Mouse (Mus musculus): ENCODE results near the gene Dyrk1a. TPM values are rescaled to one million over a fixed set of nuclear protein-coding genes. Genes with fewer than 3 reads are reported as not detected.

Dyrk1a gene
- polyA plus RNA-seq, 1 experiment from 2014 or later, result 10.0 TPM

DNA sequence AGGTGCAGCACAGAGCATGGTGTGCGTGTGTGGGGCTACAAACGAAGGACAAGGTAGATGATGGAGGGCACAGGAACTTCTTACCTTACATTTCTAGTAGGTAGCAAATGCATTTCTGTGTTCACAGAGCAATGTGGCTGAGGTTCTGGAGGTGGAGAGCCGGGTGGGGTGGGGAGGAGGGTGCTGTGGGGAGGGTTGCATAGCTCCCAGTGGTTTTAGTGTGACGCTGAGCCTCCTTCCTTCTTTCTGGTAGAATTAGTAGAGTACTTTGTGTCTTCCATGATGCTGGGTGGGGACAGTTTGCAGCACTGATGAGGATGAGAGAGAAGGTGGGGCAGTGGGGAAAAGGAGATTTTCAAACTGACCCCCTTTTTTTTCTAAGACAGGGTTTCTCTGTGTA is 9.5 kb downstream of the Dyrk1a start:
- no peak for ATAC-seq (ENCODE audit: low FRiP score, low read depth)
- Histone ChIP-seq H3K27ac (replicated peaks) (no peak overlapping the region), H3K4me1 (peaks cover 24% of the 10 kb centered on the region), H3K36me3 (no peaks in the 10 kb centered on the region), H3K4me3 (no peak overlapping the region), H3K4me2 (replicated peaks) (no peak overlapping the region), H3K9ac (replicated peaks) (no peak overlapping the region), H3K27me3 (no peaks in the 10 kb centered on the region), H3K9me3 (no peaks in the 10 kb centered on the region)
- 90% methylated on average over 4 of the region's 4 CpGs for WGBS

DNA sequence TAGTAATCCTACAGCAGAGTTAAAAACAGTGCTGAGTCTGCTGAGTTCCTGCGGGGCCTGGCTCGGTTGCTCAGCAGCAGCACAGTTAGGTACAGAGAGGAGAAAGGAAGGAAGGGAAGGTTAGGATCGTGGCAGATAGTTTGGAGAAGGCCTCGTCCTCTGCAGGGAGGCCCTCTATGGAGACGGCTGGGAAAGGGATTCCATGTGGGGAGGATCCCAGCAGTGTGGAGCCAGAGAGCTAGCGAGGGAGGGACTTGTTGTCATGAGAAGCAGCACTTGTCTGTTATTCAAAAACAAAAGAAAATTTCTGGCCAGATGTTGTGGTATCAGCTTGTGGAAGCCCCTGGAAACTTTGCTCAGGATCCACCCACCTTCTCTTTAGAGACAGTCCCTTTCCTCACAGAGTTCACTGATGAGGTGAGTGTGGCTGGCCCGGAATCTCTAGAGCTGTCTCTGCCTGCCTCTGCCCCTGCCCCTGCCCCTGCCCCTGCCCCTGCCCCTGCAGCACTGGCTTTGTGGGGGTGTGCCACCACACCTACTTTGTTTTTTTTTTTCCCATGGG is 11.1 kb downstream of the Dyrk1a start:
- H3K4me1 ChIP-seq, result peaks cover 19% of the 10 kb centered on the region
- ATAC-seq (ENCODE audit: low FRiP score, low read depth), result no peak
- H3K9ac ChIP-seq (replicated peaks), result no peak overlapping the region
- H3K27ac ChIP-seq (replicated peaks), result no peak overlapping the region
- no peak overlapping the region for H3K4me2 ChIP-seq (replicated peaks)
- H3K36me3 ChIP-seq, result no peaks in the 10 kb centered on the region
- 30% methylated on average over 7 of the region's 7 CpGs for WGBS
- no peaks in the 10 kb centered on the region for H3K27me3 ChIP-seq
- H3K9me3 ChIP-seq, result no peaks in the 10 kb centered on the region
- no peak overlapping the region for H3K4me3 ChIP-seq

DNA sequence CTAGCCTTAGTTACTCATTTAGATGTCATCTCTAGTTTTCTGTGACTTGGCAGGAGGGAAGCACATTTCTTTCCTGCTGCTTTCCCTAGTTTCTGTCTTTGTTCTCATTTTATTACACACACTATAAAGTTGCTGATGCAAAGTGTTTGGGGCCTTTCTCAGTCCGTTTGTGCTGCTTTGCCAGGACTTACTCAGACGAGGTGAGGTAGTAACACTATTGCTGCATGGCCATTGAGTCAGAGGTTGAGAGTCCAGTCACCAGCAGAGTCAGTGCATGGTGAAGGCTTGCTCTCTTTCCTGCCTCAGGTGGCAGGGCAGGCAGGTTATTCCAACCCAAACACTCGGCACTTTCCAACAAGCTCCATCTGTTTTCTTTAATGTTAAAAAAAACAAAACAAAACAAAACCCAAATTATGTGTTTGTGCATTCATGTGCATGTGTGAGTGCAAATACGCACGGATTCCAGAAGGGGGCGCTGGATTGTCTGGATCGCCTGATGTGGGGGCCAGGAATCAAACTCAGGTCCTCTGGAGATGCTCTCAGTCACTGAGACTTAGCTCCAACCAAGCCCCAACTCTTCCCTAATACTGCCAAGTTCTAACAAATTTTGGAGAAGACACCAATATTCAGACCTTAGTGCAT is 16.7 kb downstream of the Dyrk1a start:
- Histone ChIP-seq H3K36me3 (no peaks in the 10 kb centered on the region), H3K27me3 (no peaks in the 10 kb centered on the region), H3K27ac (replicated peaks) (no peak overlapping the region), H3K4me2 (replicated peaks) (no peak overlapping the region), H3K4me3 (no peak overlapping the region), H3K9ac (replicated peaks) (no peak overlapping the region), H3K4me1 (peaks cover 26% of the 10 kb centered on the region), H3K9me3 (no peaks in the 10 kb centered on the region)
- no peak for ATAC-seq (ENCODE audit: low FRiP score, low read depth)
- WGBS, result 69% methylated on average over 7 of the region's 7 CpGs

DNA sequence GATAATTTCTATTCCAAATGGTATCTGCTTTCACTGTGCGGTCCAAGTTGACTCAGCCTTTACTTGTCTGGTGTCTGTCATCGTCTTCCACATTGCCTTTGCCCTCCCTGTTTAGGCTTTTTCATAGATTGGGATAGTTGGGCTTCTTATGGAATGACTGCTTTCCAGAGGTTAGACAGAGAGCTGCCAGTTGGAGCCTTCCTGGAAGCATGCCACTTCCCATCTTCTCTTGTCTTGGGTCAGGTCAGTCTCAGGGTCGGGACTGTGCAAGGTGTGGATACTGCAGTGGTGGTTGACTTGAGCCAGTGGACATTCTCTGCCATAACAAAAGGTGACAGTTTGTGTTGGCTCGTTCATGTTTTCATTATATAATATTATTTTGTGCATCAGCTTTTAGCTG is 17.7 kb downstream of the Dyrk1a start:
- WGBS, result 95% methylated on average over 4 of the region's 4 CpGs
- H3K4me2 ChIP-seq (replicated peaks), result no peak overlapping the region
- H3K4me3 ChIP-seq, result no peak overlapping the region
- H3K9me3 ChIP-seq, result no peaks in the 10 kb centered on the region
- no peak overlapping the region for H3K9ac ChIP-seq (replicated peaks)
- peaks cover 26% of the 10 kb centered on the region for H3K4me1 ChIP-seq
- H3K36me3 ChIP-seq, result no peaks in the 10 kb centered on the region
- ATAC-seq (ENCODE audit: low FRiP score, low read depth), result no peak
- H3K27me3 ChIP-seq, result no peaks in the 10 kb centered on the region
- no peak overlapping the region for H3K27ac ChIP-seq (replicated peaks)

DNA sequence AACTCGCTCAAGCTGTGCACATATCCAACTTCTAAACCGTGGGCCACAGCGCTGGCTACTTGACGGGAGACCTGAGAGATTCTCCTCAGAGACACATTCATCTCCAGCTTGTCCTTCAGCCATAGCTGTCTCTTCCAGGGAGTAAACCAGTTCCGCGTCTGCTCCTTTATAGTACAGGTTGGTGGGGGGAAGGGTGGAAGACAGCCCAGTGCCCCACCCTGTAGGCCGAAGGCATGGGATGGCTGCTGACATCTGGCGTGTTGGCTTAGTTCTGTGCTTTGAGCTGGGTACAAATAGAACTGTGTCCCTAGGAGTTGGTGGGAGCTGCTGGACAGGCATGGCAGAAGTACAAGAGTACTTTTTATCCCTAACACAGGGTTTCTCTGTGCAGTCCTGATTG is 18.4 kb downstream of the Dyrk1a start:
- 82% methylated on average over 8 of the region's 8 CpGs for WGBS

DNA sequence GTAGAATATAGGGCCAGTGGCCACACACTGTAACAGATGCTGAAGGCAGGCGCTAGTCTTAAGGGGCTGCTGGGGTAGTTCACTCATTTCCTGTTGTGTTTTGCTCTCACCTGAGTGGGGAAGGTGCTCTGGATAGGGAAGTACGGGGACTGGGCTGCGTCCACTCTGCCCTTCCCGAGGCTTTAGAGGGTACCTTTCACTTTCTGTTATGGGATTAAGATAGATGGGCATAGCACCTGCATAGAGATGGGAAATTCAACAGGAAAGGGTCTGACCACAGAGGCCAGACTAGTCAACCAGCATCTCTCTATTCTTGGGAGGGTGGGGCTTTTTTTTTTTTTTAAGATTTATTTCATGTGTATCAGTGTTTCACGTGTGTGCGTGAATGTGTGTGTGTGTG is 19.2 kb downstream of the Dyrk1a start:
- H3K36me3 ChIP-seq, result 0 out of 2 replicates have a peak, but pooled peaks cover 3% of the 10 kb centered on the region
- no peak overlapping the region for H3K4me3 ChIP-seq
- H3K27ac ChIP-seq (replicated peaks), result no peak overlapping the region
- 91% methylated on average over 6 of the region's 6 CpGs for WGBS
- no peak overlapping the region for H3K9ac ChIP-seq (replicated peaks)
- no peak overlapping the region for H3K4me2 ChIP-seq (replicated peaks)
- no peaks in the 10 kb centered on the region for H3K9me3 ChIP-seq
- H3K4me1 ChIP-seq, result peaks cover 26% of the 10 kb centered on the region
- H3K27me3 ChIP-seq, result no peaks in the 10 kb centered on the region
- ATAC-seq (ENCODE audit: low FRiP score, low read depth), result no peak

More for the DNA sequence above, 18.4 kb downstream of the Dyrk1a start:
- Histone ChIP-seq H3K4me2 (replicated peaks) (no peak overlapping the region), H3K27ac (replicated peaks) (no peak overlapping the region), H3K9me3 (no peaks in the 10 kb centered on the region), H3K4me1 (peaks cover 26% of the 10 kb centered on the region), H3K36me3 (0 out of 2 replicates have a peak, but pooled peaks cover under 1% of the 10 kb centered on the region), H3K9ac (replicated peaks) (no peak overlapping the region), H3K4me3 (no peak overlapping the region), H3K27me3 (no peaks in the 10 kb centered on the region)
- ATAC-seq (ENCODE audit: low FRiP score, low read depth), result no peak

DNA sequence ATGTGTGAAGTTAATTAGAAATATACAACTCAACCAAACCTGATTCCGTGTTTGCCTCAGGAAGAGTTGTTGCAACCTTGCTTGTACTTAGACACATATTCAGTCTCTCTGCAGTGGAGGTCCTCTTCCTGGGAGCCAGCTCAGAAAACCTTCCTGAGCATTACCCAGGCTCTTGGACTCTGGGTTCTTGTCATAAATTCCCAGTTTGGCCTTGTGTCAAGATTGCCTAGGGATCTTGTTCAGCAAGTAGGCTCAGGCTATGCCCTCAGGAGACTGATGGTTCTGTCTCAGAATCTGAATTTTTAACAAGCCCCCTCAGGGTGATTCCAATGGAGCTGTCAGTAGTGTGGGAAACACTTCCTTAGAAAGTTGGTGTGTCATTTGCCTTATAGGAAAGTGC is 19.8 kb downstream of the Dyrk1a start:
- H3K4me3 ChIP-seq, result no peak overlapping the region
- 94% methylated on average over 1 of the region's 1 CpGs for WGBS
- ATAC-seq (ENCODE audit: low FRiP score, low read depth), result no peak
- no peak overlapping the region for H3K9ac ChIP-seq (replicated peaks)
- peaks cover 26% of the 10 kb centered on the region for H3K4me1 ChIP-seq
- no peak overlapping the region for H3K27ac ChIP-seq (replicated peaks)
- H3K27me3 ChIP-seq, result no peaks in the 10 kb centered on the region
- no peaks in the 10 kb centered on the region for H3K9me3 ChIP-seq
- H3K36me3 ChIP-seq, result 0 out of 2 replicates have a peak, but pooled peaks cover 3% of the 10 kb centered on the region
- no peak overlapping the region for H3K4me2 ChIP-seq (replicated peaks)

DNA sequence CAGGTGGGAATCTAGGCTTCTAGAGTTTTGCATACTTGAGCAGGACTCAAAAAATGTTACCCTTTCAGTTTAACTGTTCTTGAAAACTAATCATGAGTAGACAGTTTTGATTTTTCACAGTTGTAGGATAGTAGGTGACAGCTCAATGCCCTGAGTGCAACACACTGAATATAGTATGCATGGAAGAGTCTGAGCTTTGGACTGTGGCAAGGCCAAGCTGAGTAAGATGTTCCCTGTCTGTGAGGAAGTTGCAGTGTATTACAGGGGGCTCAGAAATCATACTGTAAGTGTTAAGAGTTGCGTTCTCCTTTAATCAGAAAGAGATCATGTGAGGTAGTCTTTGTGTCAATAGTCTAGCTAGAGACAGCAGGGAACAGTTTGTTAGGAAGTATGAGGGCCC is 20.4 kb downstream of the Dyrk1a start:
- Histone ChIP-seq H3K9ac (replicated peaks) (no peak overlapping the region), H3K27ac (replicated peaks) (no peak overlapping the region), H3K4me1 (peaks cover 22% of the 10 kb centered on the region), H3K4me3 (no peak overlapping the region), H3K4me2 (replicated peaks) (no peak overlapping the region), H3K36me3 (0 out of 2 replicates have a peak, but pooled peaks cover 3% of the 10 kb centered on the region), H3K27me3 (no peaks in the 10 kb centered on the region), H3K9me3 (no peaks in the 10 kb centered on the region)
- 88% methylated on average over 1 of the region's 1 CpGs for WGBS
- ATAC-seq (ENCODE audit: low FRiP score, low read depth), result no peak

DNA sequence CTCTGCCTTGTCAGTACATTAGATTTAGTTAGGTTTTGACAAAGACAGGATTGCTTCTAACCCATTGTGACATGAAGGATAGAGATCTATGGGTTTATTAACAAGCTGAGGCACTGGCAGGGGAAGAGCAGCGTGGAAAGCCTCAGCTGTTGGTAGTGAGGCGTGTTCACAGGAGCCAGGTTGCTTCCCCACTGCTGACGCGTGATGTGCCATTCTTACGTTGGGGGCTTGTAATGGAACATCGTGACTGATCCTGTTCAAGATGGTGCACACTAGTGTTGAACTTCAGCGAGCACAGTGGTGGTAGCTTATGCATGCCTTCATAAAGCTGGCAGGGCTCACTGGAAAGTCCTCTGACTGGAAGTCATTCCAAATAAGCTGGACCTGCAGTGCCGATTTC is 21.2 kb downstream of the Dyrk1a start:
- WGBS, result 89% methylated on average over 8 of the region's 8 CpGs
- H3K27me3 ChIP-seq, result no peaks in the 10 kb centered on the region
- H3K36me3 ChIP-seq, result 0 out of 2 replicates have a peak, but pooled peaks cover 3% of the 10 kb centered on the region
- no peak overlapping the region for H3K4me3 ChIP-seq
- no peak overlapping the region for H3K9ac ChIP-seq (replicated peaks)
- no peaks in the 10 kb centered on the region for H3K9me3 ChIP-seq
- H3K4me1 ChIP-seq, result peaks cover 22% of the 10 kb centered on the region
- H3K27ac ChIP-seq (replicated peaks), result no peak overlapping the region
- H3K4me2 ChIP-seq (replicated peaks), result no peak overlapping the region
- ATAC-seq (ENCODE audit: low FRiP score, low read depth), result no peak

DNA sequence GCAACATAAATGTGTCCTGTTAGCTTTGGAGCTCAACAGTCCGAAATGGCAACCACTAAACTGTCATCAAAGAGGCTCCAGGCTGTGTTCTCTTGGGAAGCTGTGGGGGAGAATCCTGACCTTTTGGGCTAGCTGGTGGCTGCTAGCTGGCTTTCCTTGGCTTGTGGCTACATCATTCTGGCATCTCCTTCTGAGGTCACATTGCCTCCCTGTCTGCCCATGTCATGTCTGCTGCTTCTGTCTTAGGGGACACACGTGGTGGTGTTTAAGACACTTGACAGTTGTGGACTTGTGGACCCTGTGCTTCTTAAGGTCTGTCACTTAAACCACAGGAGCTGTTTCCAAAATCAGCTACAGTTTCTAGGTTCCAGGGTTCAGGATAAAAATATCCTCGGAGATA is 21.7 kb downstream of the Dyrk1a start:
- WGBS, result 91% methylated on average over 3 of the region's 3 CpGs
- Histone ChIP-seq H3K4me3 (no peak overlapping the region), H3K9me3 (no peaks in the 10 kb centered on the region), H3K27me3 (no peaks in the 10 kb centered on the region), H3K4me1 (peaks cover 19% of the 10 kb centered on the region), H3K9ac (replicated peaks) (no peak overlapping the region), H3K4me2 (replicated peaks) (no peak overlapping the region), H3K36me3 (0 out of 2 replicates have a peak, but pooled peaks cover 3% of the 10 kb centered on the region), H3K27ac (replicated peaks) (no peak overlapping the region)
- ATAC-seq (ENCODE audit: low FRiP score, low read depth), result no peak

DNA sequence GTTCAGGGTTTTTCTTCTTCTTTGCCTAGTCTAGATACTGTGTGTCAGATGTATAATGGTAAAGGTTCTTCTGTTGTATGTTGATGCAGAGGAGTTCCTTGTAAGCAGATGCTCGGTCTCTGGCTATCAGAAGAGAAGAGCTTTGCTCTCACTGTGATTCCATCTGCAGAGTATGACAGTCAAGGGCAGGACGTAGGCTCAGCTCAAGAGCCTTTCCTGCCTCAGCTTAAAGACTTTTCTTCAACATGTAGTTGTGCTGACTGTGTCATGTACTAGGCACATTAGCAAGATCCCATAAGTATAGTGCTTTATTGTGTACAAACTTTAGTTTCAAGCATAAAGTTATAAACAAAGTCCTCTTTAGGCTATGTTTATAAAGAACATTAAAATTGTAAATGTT is 26.8 kb downstream of the Dyrk1a start:
- 77% methylated on average over 2 of the region's 2 CpGs for WGBS
- Histone ChIP-seq H3K36me3 (0 out of 2 replicates have a peak, but pooled peaks cover 3% of the 10 kb centered on the region), H3K4me3 (no peak overlapping the region), H3K4me1 (peaks cover 27% of the 10 kb centered on the region), H3K9me3 (no peaks in the 10 kb centered on the region), H3K27ac (replicated peaks) (no peak overlapping the region), H3K9ac (replicated peaks) (no peak overlapping the region), H3K4me2 (replicated peaks) (no peak overlapping the region), H3K27me3 (no peaks in the 10 kb centered on the region)
- ATAC-seq (ENCODE audit: low FRiP score, low read depth), result no peak

DNA sequence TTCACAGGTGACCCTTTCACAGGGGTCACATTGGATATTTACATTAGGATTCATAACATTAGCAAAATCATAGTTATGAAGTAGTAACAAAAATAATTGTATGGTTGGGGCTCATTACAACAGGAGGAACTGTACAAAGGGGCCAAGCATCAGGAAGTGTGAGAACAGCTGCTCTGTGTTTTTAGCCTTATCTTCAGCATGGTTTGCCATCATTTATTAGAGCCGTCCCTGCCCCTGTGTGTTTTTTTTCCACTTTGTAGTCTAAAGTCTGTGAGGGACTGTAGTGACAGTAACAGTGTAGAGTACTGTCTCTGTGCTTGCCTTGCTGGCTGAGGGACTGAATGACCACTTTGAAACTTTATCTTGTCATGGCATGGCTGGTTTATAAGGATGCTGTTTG is 27.8 kb downstream of the Dyrk1a start:
- 0 out of 2 replicates have a peak, but pooled peaks cover 3% of the 10 kb centered on the region for H3K36me3 ChIP-seq
- no peak overlapping the region for H3K4me2 ChIP-seq (replicated peaks)
- no peak overlapping the region for H3K27ac ChIP-seq (replicated peaks)
- H3K9me3 ChIP-seq, result no peaks in the 10 kb centered on the region
- H3K4me1 ChIP-seq, result peaks cover 36% of the 10 kb centered on the region
- H3K27me3 ChIP-seq, result no peaks in the 10 kb centered on the region
- H3K4me3 ChIP-seq, result no peak overlapping the region
- no peak for ATAC-seq (ENCODE audit: low FRiP score, low read depth)
- WGBS, result 63% methylated on average over 1 of the region's 1 CpGs
- no peak overlapping the region for H3K9ac ChIP-seq (replicated peaks)
